Mouse (Mus musculus) midbrain, embryonic 15.5 days (tissue): ENCODE measurements around the gene Itfg1. TPM values are rescaled to one million over a fixed set of nuclear protein-coding genes. Genes with fewer than 3 reads are reported as not detected.

ENCODE experiments used
- ATAC-seq: fragments of 200-750 bp; cut with Nextera tagmentation; replicated peaks from 2 replicates; pipeline ENCODE4 v1.8.0; 2017; ENCODE audit warnings: moderate TSS enrichment
- H3K27ac ChIP-seq: fragments of 300-500 bp; sonication (generic); 2 replicates; pipeline ENCODE4 v1.5.1; 2015; ENCODE audit warnings: mild to moderate bottlenecking, inconsistent platforms
- H3K27me3 ChIP-seq: fragments of 300-500 bp; sonication (generic); replicated peaks from 2 replicates; pipeline ENCODE4 v1.6.1; 2015; ENCODE audit warnings: inconsistent platforms
- H3K36me3 ChIP-seq: fragments of 300-500 bp; sonication (generic); replicated peaks from 2 replicates; pipeline ENCODE4 v1.6.1; 2015; ENCODE audit warnings: inconsistent platforms
- H3K4me1 ChIP-seq: fragments of 300-500 bp; sonication (generic); 2 replicates; pipeline ENCODE4 v1.6.1; 2015; ENCODE audit warnings: inconsistent platforms
- H3K4me2 ChIP-seq: fragments of 300-500 bp; sonication (generic); 2 replicates; pipeline ENCODE4 v1.6.1; 2015; ENCODE audit warnings: inconsistent platforms, mild to moderate bottlenecking, moderate library complexity
- H3K4me3 ChIP-seq: fragments of 300-500 bp; sonication (generic); 2 replicates; pipeline ENCODE4 v1.5.1; 2015; ENCODE audit warnings: mild to moderate bottlenecking, inconsistent platforms
- H3K9ac ChIP-seq: fragments of 300-500 bp; sonication (generic); 2 replicates; pipeline ENCODE4 v1.6.1; 2015; ENCODE audit warnings: mild to moderate bottlenecking, inconsistent platforms
- H3K9me3 ChIP-seq: fragments of 300-500 bp; sonication (generic); 2 replicates; pipeline ENCODE4 v1.6.1; 2016; ENCODE audit warnings: inconsistent platforms
- WGBS: fragments of 180-500 bp; shearing (Covaris S2); methylation state at CpG from one replicate; pipeline ENCODE4 v1.1.7; 2015; ENCODE audit warnings: mixed read lengths; 5-methylcytosine and 5-hydroxymethylcytosine counted together
- microRNA-seq: library from miRNA; unstranded; fragments of <30 nt; microRNA quantifications from one replicate; pipeline ENCODE4, GENCODE M21; 2016
- polyA plus RNA-seq: library from polyadenylated mRNA; unstranded; fragments of >200 nt; fragmentation: Nextera tagmentation; extraction: Ambion mirVana; gene quantifications from 2 replicates; pipeline ENCODE4 v1.2.1, GENCODE M21; 2015

The Itfg1 gene
- polyA plus RNA-seq, 1 experiment from 2014 or later, result 191 TPM

- no peaks in the 10 kb centered on the region for H3K9me3 ChIP-seq
- H3K27ac ChIP-seq, result no peak overlapping the region
- no peaks in the 10 kb centered on the region for H3K27me3 ChIP-seq
- no peaks in the 10 kb centered on the region for H3K4me1 ChIP-seq
- no peaks in the 10 kb centered on the region; the same call in 1 of the 2 replicates for H3K36me3 ChIP-seq
- H3K4me2 ChIP-seq, result no peak overlapping the region
- H3K9ac ChIP-seq, result no peak overlapping the region
- no peak for ATAC-seq
- 91% methylated on average over 4 of the region's 4 CpGs for WGBS
- no peak overlapping the region for H3K4me3 ChIP-seq
Observed at GRCm38 (mm10) chr8:85716696-85717095, 124.0 kb downstream of the Itfg1 start.

GRCm38 (mm10) chr8:85706988-85707387, 133.7 kb downstream of the Itfg1 start:
- no peak for ATAC-seq
- H3K36me3 ChIP-seq, result no peaks in the 10 kb centered on the region
- WGBS, result 81% methylated on average over 2 of the region's 2 CpGs
- H3K27ac ChIP-seq, result no peak overlapping the region
- H3K4me1 ChIP-seq, result no peaks in the 10 kb centered on the region
- H3K4me3 ChIP-seq, result no peak overlapping the region
- H3K9ac ChIP-seq, result no peak overlapping the region
- no peaks in the 10 kb centered on the region for H3K9me3 ChIP-seq
- H3K27me3 ChIP-seq, result no peaks in the 10 kb centered on the region
- no peak overlapping the region for H3K4me2 ChIP-seq

GRCm38 (mm10) chr8:85700751-85701351, 139.9 kb downstream of the Itfg1 start, which contains the start of gene Neto2:
TSS of gene Neto2 (minus strand) at chr8:85700924.
- Histone ChIP-seq H3K4me1 (peaks cover 11% of the 10 kb centered on the region; the same call in 1 of the 2 replicates), H3K9me3 (no peaks in the 10 kb centered on the region), H3K36me3 (no peaks in the 10 kb centered on the region), H3K4me2 (peak within 1 kb of the TSS; percentile 89), H3K27me3 (no peaks in the 10 kb centered on the region), H3K9ac (peak within 1 kb of the TSS; percentile 97), H3K4me3 (peak within 1 kb of the TSS; percentile 95), H3K27ac (peak within 1 kb of the TSS; percentile 97)
- peak; percentile 93 for ATAC-seq
- 2% methylated on average over 64 of the region's 65 CpGs for WGBS

GRCm38 (mm10) chr8:85700101-85700750, 140.5 kb downstream of the Itfg1 start:
- H3K27ac ChIP-seq, result peak overlapping the region; percentile 97
- peak overlapping the region; percentile 97 for H3K9ac ChIP-seq
- H3K27me3 ChIP-seq, result no peaks in the 10 kb centered on the region
- peak overlapping the region; percentile 95 for H3K4me3 ChIP-seq
- peaks cover 11% of the 10 kb centered on the region; the same call in 1 of the 2 replicates for H3K4me1 ChIP-seq
- H3K36me3 ChIP-seq, result no peaks in the 10 kb centered on the region
- no peaks in the 10 kb centered on the region for H3K9me3 ChIP-seq
- under 1% methylated on average over 82 of the region's 84 CpGs for WGBS
- H3K4me2 ChIP-seq, result peak overlapping the region; percentile 89
- peak; percentile 97 for ATAC-seq

- Histone ChIP-seq H3K27ac (0 out of 2 replicates have a peak overlapping the region, but pooled peaks have one; percentile 42), H3K9ac (no peak overlapping the region), H3K36me3 (no peaks in the 10 kb centered on the region), H3K4me3 (peak overlapping the region; percentile 39), H3K9me3 (no peaks in the 10 kb centered on the region), H3K27me3 (no peaks in the 10 kb centered on the region), H3K4me2 (peak overlapping the region; percentile 53), H3K4me1 (peaks cover 11% of the 10 kb centered on the region; the same call in 1 of the 2 replicates)
- WGBS, result 0% methylated on average over 6 of the region's 6 CpGs
- peak; percentile 55 for ATAC-seq
Observed at GRCm38 (mm10) chr8:85699051-85699450, 141.7 kb downstream of the Itfg1 start.

Small RNA genes lying within 50 kb of the gene (microRNA-seq; reads per million reads assigned to microRNA genes)
- gene Mir8109, result not detected

Other genes starting within 250 kb of the Itfg1 start
- 51.3 and 58.9 TPM in 2 replicates for gene Neto2, start 140.0 kb downstream of the Itfg1 start, polyA plus RNA-seq
- gene Phkb, start within 50 bp of the Itfg1 start, polyA plus RNA-seq, result 34.2 and 34.8 TPM in 2 replicates